Mouse (Mus musculus): ENCODE measurements around the gene Pomc. TPM values are rescaled to one million over a fixed set of nuclear protein-coding genes. Genes with fewer than 3 reads are reported as not detected.

Gene Pomc
- polyA plus RNA-seq, 1 experiment, result 4.9 TPM

- no peak for TF ChIP-seq CTCF (IDR thresholded peaks at IDR 0.05; ENCODE audit: borderline replicate concordance, extremely low read depth, insufficient read depth, insufficient read length)
- TF ChIP-seq POLR2A (IDR thresholded peaks at IDR 0.05; ENCODE audit: borderline replicate concordance, extremely low read depth, insufficient read depth, insufficient read length, poor library complexity, severe bottlenecking), result no peak
- peak; percentile 39 for DNase-seq (ENCODE audit: low read depth)
Observed at GRCm38 (mm10) chr12:4007766-4008165, 53.0 kb downstream of the Pomc start.

- peak; percentile 41 for DNase-seq (ENCODE audit: low read depth)
- TF ChIP-seq POLR2A (IDR thresholded peaks at IDR 0.05; ENCODE audit: borderline replicate concordance, extremely low read depth, insufficient read depth, insufficient read length, poor library complexity, severe bottlenecking) (no peak), CTCF (IDR thresholded peaks at IDR 0.05; ENCODE audit: borderline replicate concordance, extremely low read depth, insufficient read depth, insufficient read length) (no peak)
Observed at GRCm38 (mm10) chr12:4008731-4009130, 54.0 kb downstream of the Pomc start.

Other genes starting within 250 kb of the Pomc start
- gene Dnmt3a, start 148.9 kb upstream of the Pomc start, polyA plus RNA-seq (2012; rRNA removed), result 36.2 and 54.8 TPM in 2 replicates
- 41.6 and 65.6 TPM in 2 replicates for gene Efr3b, start 84.0 kb downstream of the Pomc start, polyA plus RNA-seq (2012; rRNA removed)
- 19.6 and 21.1 TPM in 2 replicates for gene Dnajc27, start 127.6 kb downstream of the Pomc start, polyA plus RNA-seq (2012; rRNA removed)
- gene Adcy3, start 178.2 kb downstream of the Pomc start, polyA plus RNA-seq (2012; rRNA removed), result 8.4 and 13.1 TPM in 2 replicates